Mouse (Mus musculus): ENCODE data around the gene Pkn1. TPM values are rescaled to one million over a fixed set of nuclear protein-coding genes. Genes with fewer than 3 reads are reported as not detected.

Pkn1 gene
- total and polyA plus RNA-seq, 3 experiments, result 33.5 to 73.2 (median 41.2) TPM

- no peak overlapping the region for H3K9ac ChIP-seq (ENCODE audit: control insufficient read depth, low read depth, low read length, poor library complexity, severe bottlenecking)
- H3K27ac ChIP-seq (ENCODE audit: control insufficient read depth, low read depth, low read length), result no peak overlapping the region
- H3K79me2 ChIP-seq (ENCODE audit: control insufficient read depth, insufficient read depth, low read length, poor library complexity), result no peaks in the 10 kb centered on the region
- no peaks in the 10 kb centered on the region for H3K27me3 ChIP-seq (ENCODE audit: control insufficient read depth in 1 of 2, insufficient read depth in 2 of 2, low read length in 2 of 2)
- no peak for TF ChIP-seq CHD1 (IDR thresholded peaks at IDR 0.05; ENCODE audit: low read depth, low read length)
- no peak for TF ChIP-seq SMC3 (IDR thresholded peaks at IDR 0.05; ENCODE audit: low read depth, low read length)
- no peak for TF ChIP-seq ZMIZ1 (IDR thresholded peaks at IDR 0.05; ENCODE audit: low read depth, low read length)
- no peak for TF ChIP-seq USF2 (IDR thresholded peaks at IDR 0.05; ENCODE audit: borderline replicate concordance in 1 of 2, insufficient read depth in 1 of 2, low read depth in 1 of 2, low read length in 2 of 2)
- no peak for TF ChIP-seq MAX (IDR thresholded peaks at IDR 0.05; ENCODE audit: low read length)
- no peak for TF ChIP-seq USF1 (IDR thresholded peaks at IDR 0.05; ENCODE audit: low read depth, low read length)
- no peak for TF ChIP-seq POLR2A (IDR thresholded peaks at IDR 0.05; ENCODE audit: control insufficient read depth in 1 of 2, insufficient read depth in 1 of 2, low read depth in 1 of 2, low read length in 2 of 2, poor library complexity in 1 of 2)
- no peak for TF ChIP-seq MYB (IDR thresholded peaks at IDR 0.05; ENCODE audit: low read depth, low read length)
- no peak for TF ChIP-seq MAFK (IDR thresholded peaks at IDR 0.05; ENCODE audit: borderline replicate concordance, low read depth, low read length)
- TF ChIP-seq RCOR1 (IDR thresholded peaks at IDR 0.05; ENCODE audit: low read depth, low read length), result no peak
- no peak for TF ChIP-seq UBTF (IDR thresholded peaks at IDR 0.05; ENCODE audit: borderline replicate concordance, insufficient read depth, low read depth, low read length)
- no peak for TF ChIP-seq RAD21 (IDR thresholded peaks at IDR 0.05; ENCODE audit: low read depth, low read length)
- TF ChIP-seq ELF1 (IDR thresholded peaks at IDR 0.05; ENCODE audit: low read depth, low read length), result no peak
- DNase-seq (ENCODE audit: low read depth, low spot score), result no peak
- H3K9me3 ChIP-seq (replicated peaks; ENCODE audit: insufficient read depth, low read length), result no peaks in the 10 kb centered on the region
- no peaks in the 10 kb centered on the region for H3K36me3 ChIP-seq (ENCODE audit: control insufficient read depth in 1 of 2, insufficient read depth in 2 of 2, low read length in 2 of 2)
- no peak overlapping the region for H3K4me3 ChIP-seq (ENCODE audit: control insufficient read depth in 1 of 2, insufficient read depth in 1 of 2, low read depth in 2 of 2, low read length in 2 of 2)
- H3K4me1 ChIP-seq (ENCODE audit: control insufficient read depth in 1 of 2, insufficient read depth in 2 of 2, low read length in 2 of 2), result peaks cover 0 to 5% of the 10 kb centered on the region in 2 experiments; a peak in 1 of 4 replicates
These were observed 37.8 kb downstream of the Pkn1 start for GRCm38 (mm10) chr8:83660995-83661680.

GRCm38 (mm10) chr8:83660545-83660944 lies 38.4 kb downstream of the Pkn1 start:
- no peak overlapping the region for H3K9ac ChIP-seq (ENCODE audit: control insufficient read depth, low read depth, low read length, poor library complexity, severe bottlenecking)
- H3K4me3 ChIP-seq (ENCODE audit: control insufficient read depth in 1 of 2, insufficient read depth in 1 of 2, low read depth in 2 of 2, low read length in 2 of 2), result no peak overlapping the region
- H3K9me3 ChIP-seq (replicated peaks; ENCODE audit: insufficient read depth, low read length), result no peaks in the 10 kb centered on the region
- TF ChIP-seq RCOR1 (IDR thresholded peaks at IDR 0.05; ENCODE audit: low read depth, low read length), result no peak
- TF ChIP-seq NELFE (IDR thresholded peaks at IDR 0.05; ENCODE audit: low read depth, low read length), result no peak
- TF ChIP-seq MXI1 (IDR thresholded peaks at IDR 0.05; ENCODE audit: low read depth, low read length), result no peak
- no peak for TF ChIP-seq SIN3A (IDR thresholded peaks at IDR 0.05; ENCODE audit: low read length)
- TF ChIP-seq GATA1 (IDR thresholded peaks at IDR 0.05; ENCODE audit: low read depth, low read length), result no peak
- TF ChIP-seq MYC (IDR thresholded peaks at IDR 0.05; ENCODE audit: low read depth, low read length), result no peak
- no peak for TF ChIP-seq HCFC1 (IDR thresholded peaks at IDR 0.05; ENCODE audit: low read depth, low read length)
- no peak for TF ChIP-seq MAFK (IDR thresholded peaks at IDR 0.05; ENCODE audit: borderline replicate concordance, low read depth, low read length)
- H3K27me3 ChIP-seq (ENCODE audit: control insufficient read depth in 1 of 2, insufficient read depth in 2 of 2, low read length in 2 of 2), result no peaks in the 10 kb centered on the region
- no peak overlapping the region for H3K27ac ChIP-seq (ENCODE audit: control insufficient read depth, low read depth, low read length)
- peaks cover 0 to 5% of the 10 kb centered on the region in 2 experiments; a peak in 1 of 4 replicates for H3K4me1 ChIP-seq (ENCODE audit: control insufficient read depth in 1 of 2, insufficient read depth in 2 of 2, low read length in 2 of 2)
- DNase-seq (ENCODE audit: low read depth, low spot score), result no peak
- H3K36me3 ChIP-seq (ENCODE audit: control insufficient read depth in 1 of 2, insufficient read depth in 2 of 2, low read length in 2 of 2), result no peaks in the 10 kb centered on the region
- no peaks in the 10 kb centered on the region for H3K79me2 ChIP-seq (ENCODE audit: control insufficient read depth, insufficient read depth, low read length, poor library complexity)
